Mouse (Mus musculus): Measurements from ENCODE around the gene Wdr45.

The Wdr45 gene

DNA sequence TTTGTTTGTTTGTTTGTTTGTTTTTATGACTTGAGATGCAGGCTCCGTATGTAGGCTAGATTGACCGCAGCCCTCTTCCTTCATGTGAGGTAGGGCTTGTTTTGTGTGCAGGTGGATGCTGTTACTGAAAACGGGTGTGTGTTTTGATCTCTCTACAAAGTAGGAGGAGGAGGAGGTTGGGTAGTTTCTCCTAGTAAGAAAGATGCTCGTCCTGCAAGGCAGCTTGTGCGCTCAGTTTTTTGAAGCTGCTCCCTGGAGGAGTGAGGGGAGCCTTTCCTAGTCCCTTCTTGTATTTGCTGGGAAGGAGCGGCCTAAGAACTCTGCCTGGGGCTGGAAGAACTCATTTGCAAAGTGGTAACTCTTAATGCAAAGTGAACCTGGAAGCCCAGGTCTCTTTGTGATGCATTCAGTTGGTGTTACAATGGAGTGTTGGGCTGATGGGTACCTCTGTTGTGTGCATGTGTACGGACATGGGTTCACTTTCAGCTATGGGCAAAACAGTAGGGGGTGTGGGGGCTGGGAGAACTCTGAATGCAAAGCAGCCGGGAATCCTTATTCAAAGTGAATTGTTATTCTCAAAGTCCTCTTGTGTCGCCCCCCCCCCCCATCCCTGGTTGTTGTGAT, 50.6 kb downstream of the Wdr45 start:
- DNase-seq (ENCODE audit: low spot score): no peak

DNA sequence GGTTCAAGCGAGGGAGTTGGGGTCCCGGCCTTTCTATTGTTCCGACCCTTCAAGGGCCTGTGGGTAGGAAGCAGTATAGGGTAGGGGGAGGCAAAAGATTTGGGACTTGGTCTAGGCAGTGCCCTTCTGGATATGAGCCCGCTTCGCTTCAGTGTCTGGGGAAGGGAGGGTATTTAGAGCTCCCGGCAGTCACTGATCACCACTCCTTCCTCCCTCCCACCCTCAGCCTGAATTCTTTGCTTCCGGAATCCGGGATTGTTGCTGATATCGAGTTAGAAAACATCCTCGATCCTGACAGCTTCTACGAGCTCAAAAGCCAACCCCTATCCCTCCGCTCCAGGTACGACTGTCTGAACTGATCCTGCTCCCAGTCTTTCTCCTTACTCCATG, 51.1 kb downstream of the Wdr45 start:
- no peak for DNase-seq (ENCODE audit: low spot score)

DNA sequence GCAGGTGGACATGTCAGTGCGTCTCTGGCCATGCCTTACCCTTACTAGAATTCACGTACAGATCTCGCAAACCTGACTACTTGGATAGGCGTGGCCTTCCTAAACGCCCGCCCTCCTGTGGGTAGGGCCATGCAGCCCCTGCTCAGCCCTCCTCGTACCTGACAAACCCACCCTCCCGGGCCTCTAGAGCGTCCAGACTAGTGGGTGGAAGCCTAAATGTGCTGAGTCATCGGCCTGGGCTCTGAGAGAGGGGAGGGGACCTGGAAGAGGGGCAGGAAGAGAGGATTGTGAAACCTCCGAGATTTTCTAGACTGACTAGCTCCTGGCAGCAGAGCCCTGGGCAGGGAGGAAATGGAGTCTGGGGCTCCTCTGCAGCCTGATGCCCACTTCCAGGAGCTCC, 51.6 kb downstream of the Wdr45 start:
- DNase-seq (ENCODE audit: low spot score): peak; percentile 51

DNA sequence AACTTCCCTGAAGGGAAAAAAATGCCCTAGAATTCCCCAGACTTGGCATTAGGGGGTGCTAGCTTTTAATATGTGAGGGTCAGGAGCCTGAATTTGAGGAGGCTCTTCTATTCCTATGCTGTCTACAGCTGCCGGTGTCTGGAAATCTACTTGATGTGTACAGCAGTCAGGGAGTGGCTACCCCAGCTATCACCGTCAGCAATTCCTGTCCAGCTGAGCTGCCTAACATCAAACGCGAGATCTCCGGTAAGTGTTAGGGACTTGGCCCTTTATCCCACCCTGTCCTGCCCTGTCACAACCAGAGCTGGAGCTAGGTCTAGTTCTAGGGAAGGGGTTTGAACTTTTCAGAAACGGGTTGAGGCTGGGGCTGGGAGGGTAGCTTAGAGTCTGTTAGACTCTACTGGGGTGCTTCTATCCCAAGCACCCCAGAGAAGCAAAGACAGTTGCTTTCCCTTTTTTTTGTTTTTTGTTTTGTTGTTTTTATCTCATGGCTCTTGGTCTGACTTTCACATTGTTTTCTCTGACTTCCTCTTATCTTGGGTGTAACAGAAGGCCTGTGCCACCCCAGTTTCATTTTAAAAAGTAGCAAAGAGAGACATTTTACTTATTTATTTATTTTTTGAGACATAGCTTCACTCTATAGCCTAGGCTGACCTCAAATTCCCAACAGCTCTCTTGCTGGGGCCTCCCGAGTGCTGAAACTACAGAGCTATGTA, 55.3 kb downstream of the Wdr45 start:
- DNase-seq (ENCODE audit: low spot score): no peak

DNA sequence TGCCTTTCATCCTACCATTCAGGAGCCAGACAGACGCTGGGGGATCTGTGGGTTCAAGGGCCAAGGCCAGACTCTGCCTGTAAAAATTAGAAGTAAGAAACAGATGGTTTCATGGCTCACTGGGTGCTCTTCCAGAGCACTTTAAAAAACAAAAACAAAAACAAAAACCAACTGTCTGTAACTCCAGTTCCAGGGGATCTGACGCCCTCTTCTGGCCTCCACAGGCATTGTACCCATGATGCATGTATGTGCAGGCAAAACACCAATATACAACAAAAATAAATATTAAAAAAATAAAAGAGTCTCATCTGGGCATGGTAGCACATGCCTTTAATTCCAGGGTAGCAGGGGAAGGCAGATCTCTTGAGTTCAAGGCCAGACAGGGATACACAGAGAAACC, 58.6 kb downstream of the Wdr45 start:
- DNase-seq (ENCODE audit: low spot score): no peak

DNA sequence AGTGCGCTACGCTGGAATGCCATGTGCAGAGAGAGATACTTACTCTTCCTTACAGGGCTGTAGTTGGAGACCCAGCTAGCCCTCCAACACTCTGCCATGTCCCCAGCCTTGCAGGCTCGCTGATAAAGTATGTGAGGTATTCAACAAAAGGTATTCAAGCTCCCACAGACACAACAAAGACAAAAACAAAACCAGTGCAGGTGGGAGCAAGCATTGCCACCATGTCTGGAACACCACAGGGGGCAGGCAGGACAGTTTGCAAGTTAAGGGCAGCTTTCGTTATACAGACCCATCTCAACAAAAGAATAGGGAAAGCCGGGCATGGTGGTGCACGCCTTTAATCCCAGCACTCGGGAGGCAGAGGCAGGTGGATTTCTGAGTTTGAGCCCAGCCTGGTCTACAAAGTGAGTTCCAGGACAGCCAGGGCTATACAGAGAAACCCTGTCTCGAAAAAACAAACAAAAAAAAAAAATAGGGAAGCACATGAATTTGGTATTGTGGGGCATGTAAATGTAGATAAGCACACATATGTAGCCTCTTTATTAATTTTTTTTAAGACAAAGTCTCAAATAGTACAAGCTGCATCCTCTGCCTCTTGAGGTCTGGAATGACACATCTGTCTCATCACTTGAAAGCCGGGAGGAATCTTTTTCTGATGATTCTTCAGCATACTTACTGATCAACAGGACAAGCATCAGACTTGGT, 61.5 kb downstream of the Wdr45 start:
- DNase-seq (ENCODE audit: low spot score): no peak

DNA sequence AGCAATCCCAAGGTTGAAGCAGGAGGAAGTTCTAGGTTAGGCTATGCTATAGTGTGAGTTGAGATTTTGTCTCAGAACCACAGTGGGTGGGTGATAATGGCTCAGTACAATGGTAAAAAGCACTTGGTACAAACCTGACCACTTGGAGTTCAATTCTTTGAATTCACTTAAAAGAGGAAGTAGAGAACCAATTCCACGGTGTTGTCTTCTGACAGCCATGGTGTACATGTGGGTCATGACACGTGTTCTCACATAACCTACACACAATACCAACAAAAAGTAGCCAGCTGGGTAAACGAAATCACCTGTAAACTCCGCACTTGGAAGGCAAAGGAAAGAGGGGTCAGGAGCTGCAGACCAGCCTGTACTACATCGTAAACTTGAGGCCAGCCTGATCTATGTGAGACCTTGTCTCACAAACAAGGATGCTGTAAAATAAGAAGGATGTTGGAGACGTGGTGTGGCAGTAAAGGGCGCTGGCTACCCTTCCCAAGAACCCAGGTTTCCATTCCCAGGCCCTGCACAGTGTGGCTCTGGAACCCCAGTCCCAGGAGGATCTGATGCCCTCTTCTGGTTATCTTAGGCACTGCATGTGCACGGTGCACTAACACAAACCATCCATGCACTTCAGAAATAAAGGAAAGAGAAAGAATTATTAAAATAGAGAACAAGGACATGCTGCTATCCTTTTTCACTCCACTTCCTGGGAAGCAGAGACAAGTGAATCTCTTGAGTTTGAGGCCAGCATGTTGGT, 62.4 kb downstream of the Wdr45 start:
- DNase-seq (ENCODE audit: low spot score): no peak
